Mouse (Mus musculus) embryonic facial prominence, embryonic 11.5 days (tissue): ENCODE measurements around the gene Wars. TPM values are rescaled to one million over a fixed set of nuclear protein-coding genes. Genes with fewer than 3 reads are reported as not detected.

Experiments
- ATAC-seq: fragments of 200-750 bp; cut with Nextera tagmentation; replicated peaks from 2 replicates; pipeline ENCODE4 v1.8.0; 2017; ENCODE audit warnings: low read depth; ENCODE audit not compliant: insufficient number of reproducible peaks, low FRiP score, low TSS enrichment
- DNase-seq: peaks from one replicate; pipeline ENCODE4 v3.0.0-alpha.2; 2015; ENCODE audit warnings: low spot score
- H3K27ac ChIP-seq: fragments of 300-500 bp; sonication (generic); replicated peaks from 2 replicates; pipeline ENCODE4 v1.5.1; 2014; ENCODE audit warnings: mild to moderate bottlenecking, low read depth, low read length, control low read depth
- H3K27me3 ChIP-seq: fragments of 300-500 bp; sonication (generic); 2 replicates; pipeline ENCODE4 v1.6.1; 2014; ENCODE audit warnings: mild to moderate bottlenecking, low read length, moderate library complexity, mixed read lengths; ENCODE audit not compliant: control insufficient read depth, insufficient read depth
- H3K36me3 ChIP-seq: fragments of 300-500 bp; sonication (generic); replicated peaks from 2 replicates; pipeline ENCODE4 v1.6.1; 2014; ENCODE audit warnings: low read depth, mild to moderate bottlenecking, low read length, moderate library complexity, mixed read lengths; ENCODE audit not compliant: control insufficient read depth, insufficient read depth
- H3K4me1 ChIP-seq: fragments of 300-500 bp; sonication (generic); 2 replicates; pipeline ENCODE4 v1.6.1; 2014; ENCODE audit warnings: low read length, mixed read lengths; ENCODE audit not compliant: control insufficient read depth, insufficient read depth
- H3K4me2 ChIP-seq: fragments of 300-500 bp; sonication (generic); 2 replicates; pipeline ENCODE4 v1.6.1; 2014; ENCODE audit warnings: low read depth, mild to moderate bottlenecking, control low read depth, low read length, moderate library complexity
- H3K4me3 ChIP-seq: fragments of 300-500 bp; sonication (generic); 2 replicates; pipeline ENCODE4 v1.5.1; 2014; ENCODE audit warnings: low read depth, low read length, control low read depth
- H3K9ac ChIP-seq: fragments of 300-500 bp; sonication (generic); replicated peaks from 2 replicates; pipeline ENCODE4 v1.6.1; 2014; ENCODE audit warnings: mild to moderate bottlenecking, control low read depth, low read length
- H3K9me3 ChIP-seq: fragments of 300-500 bp; sonication (generic); replicated peaks from 2 replicates; pipeline ENCODE4 v1.6.1; 2016; ENCODE audit warnings: mild to moderate bottlenecking, low read length, inconsistent platforms, mixed read lengths; ENCODE audit not compliant: control insufficient read depth
- WGBS: fragments of 180-500 bp; shearing (Covaris S2); extraction: QIAGEN DNeasy Blood & Tissue Kit; methylation state at CpG from one replicate; pipeline ENCODE4 v1.1.7; 2014; 5-methylcytosine and 5-hydroxymethylcytosine counted together
- polyA plus RNA-seq: library from polyadenylated mRNA; unstranded; fragments of >200 nt; fragmentation: Nextera tagmentation; extraction: Ambion mirVana; gene quantifications from 2 replicates; pipeline ENCODE4 v1.2.1, GENCODE M21; 2014

Wars gene
- polyA plus RNA-seq, 1 experiment from 2014 or later = 113 TPM

DNA sequence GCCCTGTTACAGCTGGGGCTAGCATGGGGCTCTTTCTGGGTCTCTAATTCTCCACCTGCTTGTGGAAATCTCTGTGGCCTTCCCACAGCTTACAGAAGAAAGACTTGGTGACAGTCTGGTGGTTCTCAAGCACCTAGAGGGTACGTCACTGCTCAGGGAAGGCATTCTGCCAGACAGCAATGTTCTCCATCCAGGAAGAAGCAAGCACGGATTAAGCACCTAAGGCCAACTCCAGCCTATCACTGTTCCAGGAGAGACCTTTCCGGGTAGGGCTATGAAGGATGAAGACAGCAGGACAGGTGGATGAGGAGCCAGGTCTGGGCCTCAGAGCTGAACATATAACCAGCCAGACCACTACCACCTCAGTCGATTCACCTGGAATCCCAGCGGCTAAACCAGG, 59.2 kb downstream of the Wars start:
- Histone ChIP-seq H3K27ac (no peak overlapping the region), H3K4me2 (peak overlapping the region; percentile 92), H3K36me3 (no peaks in the 10 kb centered on the region), H3K27me3 (no peaks in the 10 kb centered on the region), H3K9ac (peak overlapping the region; percentile 76; the same call in 1 of the 2 replicates), H3K9me3 (no peaks in the 10 kb centered on the region), H3K4me1 (peaks cover 3% of the 10 kb centered on the region; the same call in 1 of the 2 replicates), H3K4me3 (peak overlapping the region; percentile 58; the same call in 1 of the 2 replicates)
- WGBS = 41% methylated on average over 5 of the region's 5 CpGs
- DNase-seq (no peak), ATAC-seq (no peak)

DNA sequence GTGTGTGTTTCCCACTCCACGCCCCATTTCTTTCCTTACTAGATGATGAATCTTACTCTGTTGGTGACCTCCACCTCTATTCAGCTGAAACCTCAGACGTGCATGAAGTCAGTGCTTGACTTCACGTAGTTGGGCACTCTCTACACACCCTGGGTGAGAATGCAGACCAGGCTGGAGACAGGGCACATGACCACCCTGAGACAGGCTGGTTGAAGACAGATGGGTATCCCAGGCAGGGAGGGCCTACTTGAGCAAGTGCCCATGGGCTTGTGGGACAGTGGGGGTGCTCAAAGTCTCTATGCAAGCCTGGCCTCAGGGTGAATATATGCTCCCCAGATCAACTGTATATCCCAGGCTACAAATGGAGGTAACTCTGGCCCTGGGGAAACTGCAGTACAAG, 59.6 kb downstream of the Wars start:
- H3K4me2 ChIP-seq = no peak overlapping the region
- H3K36me3 ChIP-seq = no peaks in the 10 kb centered on the region
- H3K4me1 ChIP-seq = peaks cover 3% of the 10 kb centered on the region; the same call in 1 of the 2 replicates
- ATAC-seq = no peak
- H3K9ac ChIP-seq = no peak overlapping the region
- no peak overlapping the region for H3K4me3 ChIP-seq
- H3K27ac ChIP-seq = no peak overlapping the region
- 82% methylated on average over 3 of the region's 3 CpGs for WGBS
- no peaks in the 10 kb centered on the region for H3K27me3 ChIP-seq
- DNase-seq = no peak
- no peaks in the 10 kb centered on the region for H3K9me3 ChIP-seq

DNA sequence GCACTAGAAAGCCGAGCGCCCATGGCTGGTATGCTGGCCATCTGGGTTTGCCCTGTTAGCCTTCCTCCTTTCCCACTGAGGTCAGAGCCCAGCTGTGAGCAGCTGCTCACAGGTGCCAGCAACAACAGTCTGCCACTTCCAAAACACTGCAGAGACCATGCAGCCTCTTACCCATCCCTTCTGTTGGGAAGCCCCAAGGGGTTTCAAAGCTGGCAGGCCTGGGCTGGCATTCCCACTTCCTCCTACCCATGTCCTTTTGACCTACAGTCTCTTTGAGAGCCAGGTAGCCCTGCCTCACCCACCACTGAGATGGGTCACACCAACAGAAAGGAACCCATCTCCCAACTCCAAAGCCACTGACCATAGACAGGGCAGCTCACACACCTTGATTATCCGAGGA, 60.6 kb downstream of the Wars start:
- Histone ChIP-seq H3K4me1 (peaks cover 3% of the 10 kb centered on the region; the same call in 1 of the 2 replicates), H3K9me3 (no peaks in the 10 kb centered on the region), H3K4me2 (no peak overlapping the region), H3K4me3 (no peak overlapping the region), H3K27me3 (no peaks in the 10 kb centered on the region), H3K36me3 (no peaks in the 10 kb centered on the region), H3K9ac (no peak overlapping the region), H3K27ac (no peak overlapping the region)
- ATAC-seq (no peak), DNase-seq (no peak)
- 88% methylated on average over 3 of the region's 3 CpGs for WGBS

DNA sequence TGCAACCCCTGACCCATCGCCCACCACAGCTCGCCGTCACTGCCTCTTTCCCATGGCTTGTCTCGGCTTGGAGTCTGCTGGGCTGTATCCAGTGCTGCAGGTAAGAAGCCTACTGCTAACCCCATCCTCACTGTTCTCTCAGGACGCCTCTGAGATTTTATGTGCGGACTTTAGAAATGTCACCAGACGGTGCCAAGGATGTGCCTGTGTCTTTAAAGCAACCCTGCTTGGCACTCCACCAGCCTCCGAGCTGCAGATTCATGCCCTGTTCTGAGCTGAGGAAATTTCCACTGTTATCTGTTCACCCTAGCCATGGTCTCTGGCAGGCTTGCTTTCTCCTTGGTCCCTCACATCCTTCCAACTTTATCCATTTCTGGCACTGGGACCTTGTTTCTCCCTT, 61.1 kb downstream of the Wars start:
- Histone ChIP-seq H3K9ac (no peak overlapping the region), H3K27me3 (no peaks in the 10 kb centered on the region), H3K4me3 (no peak overlapping the region), H3K36me3 (no peaks in the 10 kb centered on the region), H3K27ac (no peak overlapping the region), H3K4me1 (peaks cover 3% of the 10 kb centered on the region; the same call in 1 of the 2 replicates), H3K4me2 (no peak overlapping the region), H3K9me3 (no peaks in the 10 kb centered on the region)
- DNase-seq (no peak), ATAC-seq (no peak)
- WGBS = 87% methylated on average over 8 of the region's 8 CpGs

DNA sequence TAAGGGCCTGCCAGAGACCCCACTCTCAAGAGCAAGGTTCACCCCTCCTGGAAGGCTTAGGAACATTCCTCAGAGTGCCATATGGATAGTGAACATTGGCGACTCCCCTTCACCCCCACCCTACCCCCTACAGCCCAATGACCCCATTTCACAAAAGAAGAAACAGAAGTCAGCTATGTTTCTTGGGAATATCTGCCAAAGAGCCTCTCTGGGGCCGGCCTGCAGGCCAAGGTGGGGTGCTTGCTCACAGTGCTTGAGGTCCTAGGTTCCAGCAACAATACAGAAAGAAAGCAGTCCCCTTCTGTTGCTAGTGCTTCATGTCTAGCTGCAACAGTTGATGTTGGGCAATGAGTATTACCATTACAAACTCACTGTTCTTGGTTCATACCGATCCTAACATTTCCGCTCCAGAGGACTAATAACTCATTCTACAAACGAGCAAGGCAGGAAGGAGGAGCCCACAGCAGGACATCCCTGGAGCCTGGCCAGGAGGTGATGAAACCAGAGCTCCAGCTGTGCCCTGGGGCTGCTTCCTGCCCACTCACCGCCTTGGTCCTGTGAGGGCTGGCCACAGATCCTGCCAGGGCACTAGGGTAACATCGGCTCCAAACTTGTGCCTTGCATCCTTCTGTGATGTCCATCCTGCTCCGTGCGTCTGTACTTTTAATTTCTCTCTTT, 61.9 kb downstream of the Wars start:
- H3K36me3 ChIP-seq = peaks cover under 1% of the 10 kb centered on the region; the same call in 1 of the 2 replicates
- H3K4me1 ChIP-seq = no peaks in the 10 kb centered on the region; the same call in 1 of the 2 replicates
- no peak for DNase-seq
- WGBS = 72% methylated on average over 9 of the region's 9 CpGs
- H3K9me3 ChIP-seq = no peaks in the 10 kb centered on the region
- H3K9ac ChIP-seq = no peak overlapping the region
- H3K27ac ChIP-seq = no peak overlapping the region
- no peak for ATAC-seq
- no peaks in the 10 kb centered on the region for H3K27me3 ChIP-seq
- H3K4me2 ChIP-seq = no peak overlapping the region
- no peak overlapping the region for H3K4me3 ChIP-seq

DNA sequence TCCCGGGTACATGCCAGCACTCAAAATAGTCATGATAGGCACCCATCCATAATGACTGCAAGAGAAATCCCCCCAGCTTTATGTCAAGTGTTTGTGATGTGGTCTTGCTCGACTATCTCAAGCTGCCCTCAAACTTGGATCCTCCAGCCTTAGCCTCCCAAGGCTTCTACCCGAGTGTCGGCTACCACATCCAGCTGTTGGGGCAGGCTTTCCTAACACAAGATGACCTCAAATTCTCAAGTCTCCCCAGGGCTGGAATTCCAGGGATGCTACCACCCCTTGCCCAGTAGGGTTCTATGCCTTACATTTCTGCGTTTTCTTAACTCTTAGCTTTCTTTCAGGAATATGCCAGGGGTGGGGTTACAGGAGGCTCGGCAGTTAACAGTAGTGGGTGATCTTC, 63.6 kb downstream of the Wars start:
- no peak for ATAC-seq
- DNase-seq = no peak
- H3K4me2 ChIP-seq = no peak overlapping the region
- no peak overlapping the region for H3K4me3 ChIP-seq
- H3K9me3 ChIP-seq = no peaks in the 10 kb centered on the region
- H3K27me3 ChIP-seq = no peaks in the 10 kb centered on the region
- H3K27ac ChIP-seq = no peak overlapping the region
- 83% methylated on average over 6 of the region's 6 CpGs for WGBS
- H3K9ac ChIP-seq = no peak overlapping the region
- H3K4me1 ChIP-seq = no peaks in the 10 kb centered on the region; the same call in 1 of the 2 replicates
- peaks cover 2% of the 10 kb centered on the region; the same call in 1 of the 2 replicates for H3K36me3 ChIP-seq

DNA sequence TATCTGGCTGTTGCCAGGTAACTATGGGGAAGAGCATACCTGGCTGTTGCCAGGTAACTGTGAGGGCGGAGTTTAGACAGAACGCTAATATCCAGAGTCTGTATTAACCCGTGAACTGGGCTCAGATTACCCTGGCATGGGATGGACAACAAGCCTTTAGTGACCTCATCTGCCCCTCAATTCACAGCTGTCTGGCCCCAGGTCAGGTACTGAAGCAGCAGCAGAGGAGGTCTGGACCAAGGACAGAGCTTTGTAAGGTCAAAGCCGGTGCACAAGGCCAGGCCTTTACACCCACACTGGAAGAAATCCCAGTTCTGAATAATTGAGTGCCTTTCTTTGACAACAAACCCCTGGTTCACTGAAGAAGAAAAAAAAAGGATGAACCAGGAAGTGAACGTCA, 64.3 kb downstream of the Wars start:
- Histone ChIP-seq H3K4me2 (no peak overlapping the region), H3K9ac (no peak overlapping the region), H3K4me3 (no peak overlapping the region), H3K9me3 (no peaks in the 10 kb centered on the region), H3K27ac (no peak overlapping the region), H3K36me3 (peaks cover 2% of the 10 kb centered on the region; the same call in 1 of the 2 replicates), H3K4me1 (no peaks in the 10 kb centered on the region; the same call in 1 of the 2 replicates), H3K27me3 (no peaks in the 10 kb centered on the region)
- ATAC-seq (no peak), DNase-seq (no peak)
- 81% methylated on average over 5 of the region's 5 CpGs for WGBS

DNA sequence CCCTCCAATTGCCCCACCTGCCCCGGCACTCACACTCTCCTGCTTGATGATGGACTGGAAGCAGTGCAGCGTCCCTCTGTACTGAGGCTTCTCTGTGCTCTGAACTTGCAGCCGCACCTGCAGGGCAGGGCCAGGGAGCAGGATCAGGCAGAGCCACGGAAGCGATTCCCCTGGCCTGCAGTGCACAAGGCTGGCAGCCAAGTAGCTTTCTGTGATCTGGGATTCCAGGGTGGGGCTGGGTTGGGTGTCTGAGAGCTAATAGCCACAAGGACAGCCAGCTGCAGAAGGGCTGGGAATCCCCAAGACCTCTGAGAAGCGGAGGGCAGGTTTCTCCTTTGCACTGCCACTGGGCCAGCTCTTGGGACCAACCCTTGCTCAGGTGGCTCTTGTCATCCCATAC, 66.3 kb downstream of the Wars start:
- no peak for ATAC-seq
- no peak for DNase-seq

More for the DNA sequence above, 66.3 kb downstream of the Wars start:
- H3K9me3 ChIP-seq = no peaks in the 10 kb centered on the region
- peaks cover 2% of the 10 kb centered on the region; the same call in 1 of the 2 replicates for H3K36me3 ChIP-seq
- H3K4me2 ChIP-seq = no peak overlapping the region
- no peak overlapping the region for H3K4me3 ChIP-seq
- H3K27ac ChIP-seq = no peak overlapping the region
- H3K27me3 ChIP-seq = no peaks in the 10 kb centered on the region
- 97% methylated on average over 6 of the region's 6 CpGs for WGBS
- no peaks in the 10 kb centered on the region for H3K4me1 ChIP-seq
- H3K9ac ChIP-seq = no peak overlapping the region
